ENCODE assay signal across 28 mouse cellular contexts in the genomic region with DNA sequence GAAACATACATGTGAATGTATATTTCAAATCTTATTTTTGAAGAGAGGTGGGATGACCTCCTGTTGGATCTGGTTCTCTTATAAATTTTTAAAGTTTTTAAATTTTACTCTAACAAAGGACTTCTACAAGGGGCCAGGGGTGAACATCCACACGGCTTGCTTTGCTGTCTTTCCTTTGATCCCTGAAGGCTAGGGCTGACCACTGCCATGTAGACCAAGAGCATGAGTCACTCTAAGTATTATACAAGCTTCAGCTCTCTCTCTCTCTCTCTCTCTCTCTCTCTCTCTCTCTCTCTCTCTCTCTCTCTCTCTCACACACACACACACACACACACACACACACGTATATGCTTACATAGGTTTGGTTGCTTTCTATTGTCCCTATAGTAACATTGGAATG. TPM values are rescaled to one million over a fixed set of nuclear protein-coding genes. Genes with fewer than 3 reads are reported as not detected.
"Had no signal": no experiment of that assay in that cellular context is flagged by ENCODE, and none has a peak within 500 bp of the region (broad histone marks: within the 10 kb centered on the region; RNA-seq: fewer than 3 reads in every experiment).

No protein-coding gene starts in this region.

- H3K4me3 ChIP-seq: megakaryocyte, embryonic 14.5 days; midbrain, embryonic 12.5 days; myocyte; neural tube, embryonic 13.5 days; neural tube, embryonic 15.5 days had no signal

- H3K4me2 ChIP-seq: lung, embryonic 14.5 days; midbrain, embryonic 12.5 days; neural tube, embryonic 13.5 days; neural tube, embryonic 15.5 days had no signal

- H3K4me1 ChIP-seq: midbrain, embryonic 12.5 days; neural tube, embryonic 13.5 days; neural tube, embryonic 15.5 days had no signal

- H3K9me3 ChIP-seq: midbrain, embryonic 12.5 days; neural tube, embryonic 13.5 days; neural tube, embryonic 15.5 days had no signal

- H3K36me3 ChIP-seq: midbrain, embryonic 12.5 days; neural tube, embryonic 13.5 days; neural tube, embryonic 15.5 days had no signal

- H3K27ac ChIP-seq: midbrain, embryonic 12.5 days; neural tube, embryonic 13.5 days; neural tube, embryonic 15.5 days had no signal

- DNase-seq: lung, adult 18-20 months; lung, postnatal 10 days; lung, postnatal 4 days; midbrain, embryonic 14.5 days; retina, postnatal 1 day; right cerebral cortex, adult 18-20 months; right cerebral cortex, postnatal 25 days; right cerebral cortex, postnatal 4 days; spleen, adult 18-20 months; thymus, adult 18-20 months; thymus, postnatal 14 days; thymus, postnatal 36 days had no signal

- H3K9ac ChIP-seq: lung, embryonic 14.5 days; midbrain, embryonic 12.5 days; neural tube, embryonic 13.5 days; neural tube, embryonic 15.5 days had no signal

- ATAC-seq: midbrain, embryonic 16.5 days had no signal

- H3K27me3 ChIP-seq: megakaryocyte, embryonic 14.5 days; midbrain, embryonic 12.5 days; neural tube, embryonic 13.5 days; neural tube, embryonic 15.5 days had no signal

RNA-seq across cellular contexts. Expression of gene Gm5426, which starts 48.6 kb away (rescaled TPM):
- total RNA-seq: megakaryocyte progenitor cell, adult 5-6 weeks had no signal
- polyA plus RNA-seq: liver, embryonic 16.5 days; lung, embryonic 14.5 days; lung, embryonic 16.5 days; midbrain, embryonic 12.5 days; midbrain, embryonic 14.5 days; midbrain, embryonic 16.5 days; myocyte; neural tube, embryonic 11.5 days; neural tube, embryonic 13.5 days; neural tube, embryonic 15.5 days; small intestine, adult 2 months; stomach, embryonic 14.5 days; stomach, embryonic 16.5 days; thymus, postnatal 0 days; urinary bladder, adult 2 months had no signal
